Mouse (Mus musculus) liver (tissue): ENCODE measurements around the gene N4bp1.

ENCODE experiments used
- DNase-seq: peaks from one replicate; pipeline ENCODE4 v3.0.0-alpha.2; 2020; ENCODE audit warnings: mixed read lengths

The N4bp1 gene

GRCm38 (mm10) chr8:86820186-86820755 lies 64.8 kb downstream of the N4bp1 start:
- DNase-seq, result no peak

- no peak for DNase-seq
These were observed 65.6 kb downstream of the N4bp1 start for GRCm38 (mm10) chr8:86819426-86819825.

GRCm38 (mm10) chr8:86808990-86809960 lies 75.8 kb downstream of the N4bp1 start:
- no peak for DNase-seq

GRCm38 (mm10) chr8:86808239-86808638 lies 76.8 kb downstream of the N4bp1 start:
- DNase-seq, result no peak

- no peak for DNase-seq
These were observed 83.1 kb downstream of the N4bp1 start for GRCm38 (mm10) chr8:86801988-86802387.

- DNase-seq, result no peak
These were observed 84.1 kb downstream of the N4bp1 start for GRCm38 (mm10) chr8:86800966-86801365.

GRCm38 (mm10) chr8:86798141-86798540 lies 86.9 kb downstream of the N4bp1 start:
- DNase-seq, result no peak

- no peak for DNase-seq
These were observed 87.4 kb downstream of the N4bp1 start for GRCm38 (mm10) chr8:86797705-86798104.

GRCm38 (mm10) chr8:86794716-86795115 lies 90.3 kb downstream of the N4bp1 start:
- DNase-seq, result no peak

- no peak for DNase-seq
These were observed 93.5 kb downstream of the N4bp1 start for GRCm38 (mm10) chr8:86791542-86791941.

GRCm38 (mm10) chr8:86789576-86789975 lies 95.5 kb downstream of the N4bp1 start:
- DNase-seq, result no peak

- DNase-seq, result no peak
These were observed 97.1 kb downstream of the N4bp1 start for GRCm38 (mm10) chr8:86787891-86788420.

- DNase-seq, result peak; percentile 16
These were observed 98.6 kb downstream of the N4bp1 start for GRCm38 (mm10) chr8:86786498-86786897.

- DNase-seq, result no peak
These were observed 104.0 kb downstream of the N4bp1 start for GRCm38 (mm10) chr8:86781094-86781493.

GRCm38 (mm10) chr8:86779207-86779606 lies 105.9 kb downstream of the N4bp1 start:
- no peak for DNase-seq

GRCm38 (mm10) chr8:86769945-86770715 lies 114.9 kb downstream of the N4bp1 start:
- DNase-seq, result no peak

GRCm38 (mm10) chr8:86768499-86768898 lies 116.6 kb downstream of the N4bp1 start:
- no peak for DNase-seq

- DNase-seq, result no peak
These were observed 118.4 kb downstream of the N4bp1 start for GRCm38 (mm10) chr8:86766548-86767211.

- DNase-seq, result no peak
These were observed 119.4 kb downstream of the N4bp1 start for GRCm38 (mm10) chr8:86765669-86766068.

GRCm38 (mm10) chr8:86765155-86765554 lies 119.9 kb downstream of the N4bp1 start:
- peak; percentile 79 for DNase-seq

GRCm38 (mm10) chr8:86762806-86763205 lies 122.3 kb downstream of the N4bp1 start:
- DNase-seq, result no peak

GRCm38 (mm10) chr8:86760746-86761145 lies 124.3 kb downstream of the N4bp1 start:
- no peak for DNase-seq
